Mouse (Mus musculus) neural tube, embryonic 15.5 days (tissue): ENCODE measurements around the gene Ccdc12. TPM values are rescaled to one million over a fixed set of nuclear protein-coding genes. Genes with fewer than 3 reads are reported as not detected.

Experiments
- ATAC-seq: fragments of 200-750 bp; cut with Nextera tagmentation; 2 replicates; pipeline ENCODE4 v1.8.0; 2017; ENCODE audit warnings: mild to moderate bottlenecking, moderate TSS enrichment, moderate library complexity; ENCODE audit not compliant: low FRiP score
- H3K27ac ChIP-seq: fragments of 300-500 bp; sonication (generic); replicated peaks from 2 replicates; pipeline ENCODE4 v1.5.1; 2015; ENCODE audit warnings: mild to moderate bottlenecking, inconsistent platforms
- H3K27me3 ChIP-seq: fragments of 300-500 bp; sonication (generic); replicated peaks from 2 replicates; pipeline ENCODE4 v1.6.1; 2015; ENCODE audit warnings: inconsistent platforms
- H3K36me3 ChIP-seq: fragments of 300-500 bp; sonication (generic); 2 replicates; pipeline ENCODE4 v1.6.1; 2015; ENCODE audit warnings: inconsistent platforms
- H3K4me1 ChIP-seq: fragments of 300-500 bp; sonication (generic); 2 replicates; pipeline ENCODE4 v1.6.1; 2015; ENCODE audit warnings: inconsistent platforms
- H3K4me2 ChIP-seq: fragments of 300-500 bp; sonication (generic); 2 replicates; pipeline ENCODE4 v1.6.1; 2015; ENCODE audit warnings: inconsistent platforms, mild to moderate bottlenecking, moderate library complexity
- H3K4me3 ChIP-seq: fragments of 300-500 bp; sonication (generic); replicated peaks from 2 replicates; pipeline ENCODE4 v1.5.1; 2015; ENCODE audit warnings: mild to moderate bottlenecking, inconsistent platforms
- H3K9ac ChIP-seq: fragments of 300-500 bp; sonication (generic); replicated peaks from 2 replicates; pipeline ENCODE4 v1.6.1; 2015; ENCODE audit warnings: mild to moderate bottlenecking, inconsistent platforms
- H3K9me3 ChIP-seq: fragments of 300-500 bp; sonication (generic); replicated peaks from 2 replicates; pipeline ENCODE4 v1.6.1; 2016; ENCODE audit warnings: inconsistent platforms
- WGBS: fragments of 180-500 bp; shearing (Covaris S2); methylation state at CpG from one replicate; pipeline ENCODE4 v1.1.7; 2015; ENCODE audit warnings: mixed read lengths; 5-methylcytosine and 5-hydroxymethylcytosine counted together
- polyA plus RNA-seq: library from polyadenylated mRNA; unstranded; fragments of >200 nt; fragmentation: Nextera tagmentation; extraction: Ambion mirVana; gene quantifications from 2 replicates; pipeline ENCODE4 v1.2.1, GENCODE M21; 2015

Gene Ccdc12
- polyA plus RNA-seq, 1 experiment from 2014 or later = 96.3 TPM

DNA sequence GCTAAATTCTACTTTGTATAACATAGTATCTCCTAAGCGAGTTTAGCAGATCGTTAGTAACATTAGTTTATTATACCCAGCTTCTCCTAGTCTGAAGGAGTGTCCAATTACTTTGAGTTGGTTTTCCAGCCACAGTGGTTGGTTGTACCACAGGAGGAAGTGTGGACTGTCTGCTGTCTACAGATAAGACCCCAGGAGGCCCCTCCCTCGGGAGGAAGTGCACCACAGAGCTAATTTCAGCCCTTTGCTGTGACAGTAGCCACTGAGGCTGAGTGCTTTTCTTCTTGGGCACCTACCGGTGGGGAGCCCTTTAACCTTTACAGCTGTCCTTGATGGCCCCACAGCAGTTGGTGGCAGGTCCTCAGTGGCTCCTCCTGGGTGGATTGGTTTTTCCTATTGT lies 9.6 kb downstream of the Ccdc12 start:
- 13% methylated on average over 4 of the region's 4 CpGs for WGBS
- Histone ChIP-seq H3K9me3 (no peaks in the 10 kb centered on the region), H3K4me3 (no peak overlapping the region), H3K4me2 (no peak overlapping the region), H3K36me3 (no peaks in the 10 kb centered on the region), H3K27ac (no peak overlapping the region), H3K9ac (no peak overlapping the region), H3K4me1 (peaks cover 6% of the 10 kb centered on the region), H3K27me3 (no peaks in the 10 kb centered on the region)
- no peak for ATAC-seq

DNA sequence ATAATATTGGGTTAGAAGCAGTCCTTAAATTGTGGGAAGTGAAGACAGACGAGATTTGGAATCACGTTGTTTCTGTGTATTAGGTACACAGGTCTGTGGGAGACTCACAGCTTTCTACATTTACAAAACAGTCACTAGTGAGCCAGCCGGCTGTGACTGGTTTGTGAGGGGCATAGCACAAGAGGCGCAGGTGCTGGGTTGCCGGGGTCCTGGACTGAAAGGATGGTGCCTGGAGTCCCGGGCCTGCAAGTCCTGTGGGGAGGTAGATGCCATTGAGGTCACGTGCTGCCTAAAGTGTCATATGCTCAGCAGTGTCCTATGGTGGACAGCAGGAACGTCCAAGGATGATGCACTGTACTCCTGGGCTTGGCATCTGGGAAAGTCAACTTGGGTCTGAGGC lies 10.1 kb downstream of the Ccdc12 start:
- Histone ChIP-seq H3K4me2 (no peak overlapping the region), H3K4me1 (peaks cover 6% of the 10 kb centered on the region), H3K4me3 (no peak overlapping the region), H3K9me3 (no peaks in the 10 kb centered on the region), H3K27ac (no peak overlapping the region), H3K9ac (no peak overlapping the region), H3K36me3 (no peaks in the 10 kb centered on the region), H3K27me3 (no peaks in the 10 kb centered on the region)
- WGBS = 17% methylated on average over 8 of the region's 8 CpGs
- ATAC-seq = no peak

DNA sequence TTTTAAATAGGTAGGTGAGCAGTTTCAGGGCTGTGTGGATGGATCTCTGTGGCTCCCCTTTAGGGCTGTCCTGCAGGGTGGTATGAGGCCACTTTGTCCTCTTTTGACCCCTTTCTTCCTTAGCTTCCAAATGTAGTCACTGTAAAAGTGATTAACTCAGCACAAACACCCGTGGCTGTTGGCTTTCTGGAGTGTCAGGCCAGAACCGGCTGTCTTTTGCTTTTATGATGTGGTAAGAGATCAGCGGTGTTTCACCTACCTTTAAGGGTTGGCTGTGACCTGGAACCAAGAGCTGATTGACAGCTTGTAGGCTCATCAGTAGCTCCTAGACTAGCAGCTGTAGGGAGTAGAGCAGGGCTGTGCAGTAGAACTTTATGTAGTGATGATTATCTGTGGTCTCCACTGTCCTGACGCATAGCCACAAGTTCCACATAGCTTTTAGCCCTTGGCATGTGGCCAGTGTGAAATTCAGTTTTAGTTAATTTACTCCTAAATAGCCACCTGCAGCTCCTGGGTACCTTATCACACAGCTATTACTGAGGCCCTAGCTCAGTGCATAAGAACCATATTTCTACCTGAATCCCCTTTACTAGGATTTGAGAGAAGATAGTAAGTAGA lies 11.0 kb downstream of the Ccdc12 start:
- no peaks in the 10 kb centered on the region for H3K9me3 ChIP-seq
- H3K4me1 ChIP-seq = peaks cover 6% of the 10 kb centered on the region
- H3K27ac ChIP-seq = no peak overlapping the region
- no peak overlapping the region for H3K9ac ChIP-seq
- H3K27me3 ChIP-seq = no peaks in the 10 kb centered on the region
- no peaks in the 10 kb centered on the region for H3K36me3 ChIP-seq
- H3K4me3 ChIP-seq = no peak overlapping the region
- H3K4me2 ChIP-seq = no peak overlapping the region
- WGBS = 54% methylated on average over 4 of the region's 4 CpGs
- no peak for ATAC-seq

DNA sequence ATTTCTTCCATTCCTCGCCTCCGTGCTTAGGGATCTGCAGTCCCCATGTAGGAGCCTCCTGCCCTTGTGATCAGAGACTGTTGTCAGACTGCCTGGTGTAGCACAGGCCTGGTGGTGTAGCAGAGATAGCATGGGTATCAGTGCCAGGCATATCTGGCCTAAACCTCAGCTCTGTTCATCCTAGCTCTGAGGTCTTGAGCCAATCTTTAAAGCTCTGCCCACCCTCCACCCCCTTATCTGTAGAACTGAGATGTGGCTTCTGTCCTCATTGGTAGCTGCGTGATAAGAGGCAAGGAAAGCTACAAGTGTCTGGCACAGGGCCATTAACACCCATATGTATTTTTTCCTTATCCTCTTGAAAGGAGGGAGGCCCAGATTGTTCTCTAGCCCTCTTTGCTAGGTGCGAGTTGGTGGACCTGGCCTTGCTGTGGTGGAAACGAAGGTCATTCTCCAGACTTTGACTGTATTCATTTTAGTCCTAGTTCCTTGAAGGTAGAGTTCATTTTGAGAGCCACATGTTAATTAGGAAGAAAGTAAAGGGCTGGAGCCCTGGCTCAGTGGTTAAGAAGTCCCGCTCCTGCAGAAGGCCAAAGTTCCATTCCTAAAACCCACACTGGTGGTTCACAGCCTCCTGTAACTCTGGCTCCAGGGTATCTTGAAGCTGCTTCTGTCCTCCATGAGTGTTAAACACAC lies 12.4 kb downstream of the Ccdc12 start:
- no peak overlapping the region for H3K27ac ChIP-seq
- no peak overlapping the region for H3K4me2 ChIP-seq
- H3K36me3 ChIP-seq = no peaks in the 10 kb centered on the region
- no peak for ATAC-seq
- H3K27me3 ChIP-seq = no peaks in the 10 kb centered on the region
- peaks cover 19% of the 10 kb centered on the region for H3K4me1 ChIP-seq
- 92% methylated on average over 6 of the region's 6 CpGs for WGBS
- H3K9me3 ChIP-seq = no peaks in the 10 kb centered on the region
- no peak overlapping the region for H3K4me3 ChIP-seq
- no peak overlapping the region for H3K9ac ChIP-seq

DNA sequence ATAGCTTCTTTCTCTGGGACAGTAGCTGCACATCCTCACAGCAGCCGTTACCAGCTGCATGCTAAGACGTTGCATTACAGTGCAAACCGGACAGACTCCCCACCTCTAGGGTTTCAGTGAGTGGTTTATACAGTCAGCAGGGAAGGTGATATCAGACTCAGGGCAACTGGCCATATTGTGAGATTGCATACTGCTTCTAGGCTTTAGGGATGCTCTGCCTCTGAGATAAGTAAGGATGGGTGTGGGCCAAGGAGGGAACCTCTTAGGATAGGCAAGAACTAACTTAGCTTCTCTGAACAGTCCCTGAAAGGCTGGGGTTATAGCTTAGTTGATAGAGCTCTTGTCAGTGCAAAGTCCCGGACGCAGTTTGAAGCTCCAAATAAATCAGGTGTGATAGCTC lies 13.5 kb downstream of the Ccdc12 start:
- no peak overlapping the region for H3K9ac ChIP-seq
- ATAC-seq = no peak
- H3K4me3 ChIP-seq = no peak overlapping the region
- no peaks in the 10 kb centered on the region for H3K9me3 ChIP-seq
- H3K4me2 ChIP-seq = no peak overlapping the region
- peaks cover 21% of the 10 kb centered on the region for H3K4me1 ChIP-seq
- H3K36me3 ChIP-seq = no peaks in the 10 kb centered on the region
- no peak overlapping the region for H3K27ac ChIP-seq
- WGBS = 91% methylated on average over 5 of the region's 5 CpGs
- H3K27me3 ChIP-seq = no peaks in the 10 kb centered on the region

DNA sequence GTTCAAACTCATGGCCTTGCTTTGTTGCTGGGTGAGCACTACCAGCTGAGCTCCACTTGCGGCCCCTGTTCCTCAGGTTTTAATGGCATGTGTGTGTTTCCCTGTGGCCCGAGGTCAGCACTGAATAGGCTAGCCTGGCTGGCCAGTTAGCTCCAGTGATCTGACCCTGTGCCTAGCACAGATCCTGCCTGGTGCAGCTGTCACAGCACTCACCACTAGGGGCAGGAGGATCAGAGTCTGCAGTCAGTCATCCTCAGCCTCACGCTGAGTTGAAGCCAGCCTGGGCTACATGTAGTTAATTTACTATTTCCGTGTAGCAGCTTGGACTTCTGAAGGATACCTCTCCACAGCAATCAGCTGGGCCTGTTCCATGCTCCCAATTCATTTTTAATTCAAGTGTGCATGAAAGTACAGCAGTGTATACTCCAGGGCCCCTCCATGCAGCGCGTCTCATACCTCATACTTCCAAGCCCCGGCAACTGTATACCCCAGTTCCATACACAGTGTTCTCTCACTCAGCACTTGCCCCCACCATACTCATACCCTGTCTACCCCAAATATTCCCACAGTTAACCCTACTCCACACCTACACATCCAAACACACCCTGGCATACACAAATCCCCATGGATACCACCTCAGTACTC lies 16.3 kb downstream of the Ccdc12 start:
- Histone ChIP-seq H3K4me2 (no peak overlapping the region), H3K27me3 (no peaks in the 10 kb centered on the region), H3K9me3 (no peaks in the 10 kb centered on the region), H3K9ac (0 out of 2 replicates have a peak overlapping the region, but pooled peaks have one; percentile 5), H3K4me1 (peaks cover 18% of the 10 kb centered on the region), H3K27ac (no peak overlapping the region), H3K4me3 (no peak overlapping the region), H3K36me3 (no peaks in the 10 kb centered on the region)
- WGBS = 59% methylated on average over 7 of the region's 7 CpGs
- ATAC-seq = no peak

DNA sequence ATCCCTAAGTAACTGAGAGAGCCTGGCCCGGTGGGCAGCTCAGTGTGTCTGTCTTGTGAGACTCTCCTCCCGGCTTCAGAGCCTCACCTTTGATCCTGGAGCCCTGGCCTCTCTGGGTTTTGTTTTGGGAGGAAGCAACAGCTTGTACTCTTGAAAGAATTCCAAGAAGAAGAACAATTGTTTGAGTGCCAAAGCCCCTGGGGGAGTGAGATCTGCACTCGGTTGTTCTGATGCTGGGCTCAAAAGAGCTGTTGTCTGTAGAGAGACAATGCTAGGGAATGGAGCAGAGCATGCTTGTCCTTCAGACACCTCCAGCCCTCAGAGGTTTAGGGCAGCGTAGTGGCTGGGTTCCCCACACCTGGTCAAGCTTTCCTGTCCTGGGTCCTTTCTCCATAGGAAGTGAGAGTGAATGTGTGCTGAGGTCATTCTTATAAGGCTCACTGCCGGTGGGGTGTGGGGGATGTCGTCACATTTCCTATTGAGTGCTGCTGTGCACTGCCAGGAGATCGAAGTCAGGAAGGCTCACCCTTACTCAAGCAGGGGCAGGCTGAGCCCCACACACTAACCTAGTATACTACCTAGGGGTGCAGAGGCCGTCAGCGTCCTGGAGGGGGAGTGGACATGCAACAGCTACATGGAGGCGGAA lies 16.9 kb downstream of the Ccdc12 start:
- Histone ChIP-seq H3K27me3 (no peaks in the 10 kb centered on the region), H3K4me1 (peaks cover 18% of the 10 kb centered on the region), H3K4me2 (no peak overlapping the region), H3K9me3 (no peaks in the 10 kb centered on the region), H3K27ac (no peak overlapping the region), H3K9ac (0 out of 2 replicates have a peak overlapping the region, but pooled peaks have one; percentile 5), H3K4me3 (no peak overlapping the region), H3K36me3 (no peaks in the 10 kb centered on the region)
- 56% methylated on average over 10 of the region's 10 CpGs for WGBS
- ATAC-seq = no peak

DNA sequence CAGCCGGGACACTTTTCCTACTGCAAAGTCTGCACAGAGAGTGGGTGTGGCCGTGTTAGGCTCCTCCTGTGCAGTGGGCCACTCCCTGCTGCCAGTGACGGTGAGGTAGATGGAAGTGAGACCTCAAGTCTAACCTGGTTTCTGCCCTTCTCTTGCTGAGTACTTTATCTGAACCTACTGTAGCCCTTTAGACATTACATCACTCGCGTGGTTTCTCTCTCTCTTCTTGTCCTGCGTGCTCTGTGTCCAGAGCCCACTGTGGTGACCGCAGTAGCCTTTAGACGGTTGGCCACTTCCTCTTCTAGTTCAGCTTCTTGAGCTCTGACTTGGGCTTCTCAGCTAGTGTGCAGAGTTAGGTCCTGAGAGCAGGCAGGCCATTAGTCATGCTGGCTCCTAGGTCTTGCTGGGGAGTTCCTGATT lies 20.2 kb downstream of the Ccdc12 start:
- Histone ChIP-seq H3K4me1 (peaks cover 18% of the 10 kb centered on the region), H3K4me3 (no peak overlapping the region), H3K9me3 (no peaks in the 10 kb centered on the region), H3K36me3 (no peaks in the 10 kb centered on the region), H3K4me2 (no peak overlapping the region), H3K27me3 (no peaks in the 10 kb centered on the region), H3K27ac (no peak overlapping the region), H3K9ac (no peak overlapping the region)
- WGBS = 86% methylated on average over 8 of the region's 8 CpGs
- no peak for ATAC-seq

DNA sequence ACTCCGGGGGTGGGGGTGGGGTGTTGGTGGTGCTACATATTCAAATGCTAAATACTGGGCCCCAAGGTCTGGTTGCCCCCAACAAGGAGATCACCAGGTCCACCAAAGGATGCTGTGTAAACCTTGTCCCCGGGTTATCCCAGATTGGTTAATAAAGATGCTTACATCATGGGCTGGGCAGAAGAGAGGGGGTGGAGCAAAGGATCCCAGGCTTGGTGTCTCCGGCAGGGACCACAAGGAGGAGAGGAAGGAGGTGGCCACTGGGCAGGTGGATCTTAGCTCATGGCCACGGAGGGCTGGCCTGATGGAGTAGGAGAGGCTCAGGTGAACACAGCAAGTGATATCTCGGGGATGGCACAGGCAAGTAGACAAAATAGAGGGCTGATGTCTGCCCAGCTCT lies 22.6 kb downstream of the Ccdc12 start:
- H3K4me1 ChIP-seq = peaks cover 21% of the 10 kb centered on the region
- no peaks in the 10 kb centered on the region for H3K27me3 ChIP-seq
- WGBS = 63% methylated on average over 5 of the region's 5 CpGs
- H3K9ac ChIP-seq = no peak overlapping the region
- H3K36me3 ChIP-seq = no peaks in the 10 kb centered on the region
- no peak overlapping the region for H3K4me2 ChIP-seq
- ATAC-seq = no peak
- H3K9me3 ChIP-seq = no peaks in the 10 kb centered on the region
- no peak overlapping the region for H3K4me3 ChIP-seq
- no peak overlapping the region for H3K27ac ChIP-seq

DNA sequence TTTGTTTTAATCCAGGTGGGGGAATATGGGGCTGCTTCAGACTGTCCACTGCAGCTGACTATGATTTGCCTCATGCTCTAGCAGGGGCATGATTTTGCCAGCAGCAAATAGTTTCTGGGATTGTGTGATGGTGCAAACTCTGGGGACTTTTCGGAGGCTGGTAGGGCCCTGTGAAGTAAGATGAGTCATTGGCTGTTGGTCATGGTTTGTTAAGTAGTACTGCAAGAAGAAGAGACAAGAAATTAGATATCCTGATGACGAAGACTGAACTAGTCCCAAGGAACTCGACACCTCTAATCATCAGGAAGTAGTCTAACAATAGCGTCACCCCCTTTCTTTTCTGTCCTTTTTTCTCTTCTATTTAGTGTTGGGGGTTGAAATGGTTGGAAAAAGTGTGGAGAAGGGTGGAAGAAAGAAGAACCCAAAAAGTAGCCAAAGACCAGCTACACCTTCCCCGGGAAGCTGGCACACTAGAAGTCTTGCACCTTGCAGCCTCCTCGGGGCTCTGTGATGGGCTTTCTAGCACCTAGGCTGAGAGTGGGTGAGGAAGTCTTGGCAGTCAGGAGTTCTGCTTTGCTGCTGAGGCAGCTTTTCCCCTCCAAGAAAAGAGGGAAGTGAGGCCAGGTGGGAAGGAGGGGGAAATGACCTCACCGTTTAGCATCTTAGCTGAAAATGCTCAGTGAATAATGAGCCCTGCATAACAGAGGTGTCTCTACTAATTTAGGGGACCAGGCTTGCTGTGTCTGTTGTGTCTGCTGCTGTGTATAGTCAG lies 24.6 kb downstream of the Ccdc12 start:
- H3K36me3 ChIP-seq = no peaks in the 10 kb centered on the region
- H3K9ac ChIP-seq = no peak overlapping the region
- H3K4me3 ChIP-seq = no peak overlapping the region
- H3K4me1 ChIP-seq = peaks cover 35% of the 10 kb centered on the region
- H3K27me3 ChIP-seq = no peaks in the 10 kb centered on the region
- H3K27ac ChIP-seq = no peak overlapping the region
- H3K4me2 ChIP-seq = no peak overlapping the region
- H3K9me3 ChIP-seq = no peaks in the 10 kb centered on the region
- 82% methylated on average over 7 of the region's 7 CpGs for WGBS
- no peak for ATAC-seq

DNA sequence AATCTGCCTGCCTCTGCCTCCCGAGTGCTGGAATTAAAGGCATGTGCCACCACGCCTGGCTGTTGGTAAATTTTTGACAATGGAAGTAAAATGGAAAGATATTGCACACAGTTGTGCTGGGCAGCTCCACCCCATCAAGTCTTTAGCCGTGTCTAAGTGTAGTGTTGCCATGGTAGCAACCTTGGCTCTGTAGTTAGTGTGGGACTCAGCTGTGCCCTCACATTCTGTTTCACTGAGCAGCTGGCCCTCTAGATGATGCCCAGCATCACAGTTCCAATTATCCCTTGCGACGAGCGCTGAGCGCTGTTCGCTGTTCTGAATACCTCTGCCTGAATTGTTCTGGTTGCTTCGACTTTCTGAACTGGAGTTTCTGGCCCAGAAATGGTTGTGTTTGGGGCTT lies 25.5 kb downstream of the Ccdc12 start:
- Histone ChIP-seq H3K27me3 (no peaks in the 10 kb centered on the region), H3K4me3 (no peak overlapping the region), H3K27ac (peak overlapping the region; percentile 63), H3K36me3 (no peaks in the 10 kb centered on the region), H3K9ac (no peak overlapping the region), H3K4me2 (no peak overlapping the region), H3K9me3 (no peaks in the 10 kb centered on the region), H3K4me1 (peaks cover 38% of the 10 kb centered on the region)
- ATAC-seq = peak; percentile 56; the same call in 1 of the 2 replicates
- WGBS = 33% methylated on average over 9 of the region's 9 CpGs
